Mouse (Mus musculus) lung, adult 2 months (tissue): ENCODE results near the gene Srarp. TPM values are rescaled to one million over a fixed set of nuclear protein-coding genes. Genes with fewer than 3 reads are reported as not detected.

Source experiments
- DNase-seq: peaks from one replicate; pipeline ENCODE4 v3.0.0; 2022
- H3K4me1 ChIP-seq: fragments of 200-500 bp; 2 replicates; pipeline ENCODE4 v1.6.1; 2011; ENCODE audit warnings: low read length; ENCODE audit not compliant: control insufficient read depth, insufficient read depth
- H3K4me3 ChIP-seq: fragments of 200-500 bp; replicated peaks from 2 replicates; pipeline ENCODE3; 2011; ENCODE audit warnings: low read depth, mild to moderate bottlenecking, control low read depth, low read length; ENCODE audit errors: extremely low read depth
- CTCF ChIP-seq: fragments of 200-500 bp; IDR thresholded peaks from 2 replicates; pipeline ENCODE4 v1.5.1; 2011; ENCODE audit warnings: mild to moderate bottlenecking, low read length, control low read depth; ENCODE audit not compliant: insufficient read depth
- POLR2A ChIP-seq: fragments of 200-500 bp; IDR thresholded peaks from 2 replicates; pipeline ENCODE4 v1.6.1; 2011; ENCODE audit warnings: low read depth, mild to moderate bottlenecking, control low read depth, low read length, borderline replicate concordance; ENCODE audit errors: extremely low read depth
- whole genome bisulfite sequencing: fragments of 180-500 bp; shearing (Covaris S2); methylation state at CpG from one replicate; pipeline ENCODE4 v1.1.7; 2018; 5-methylcytosine and 5-hydroxymethylcytosine counted together
- polyA plus RNA-seq: library from polyadenylated mRNA; depleted of rRNA; stranded (reverse); fragments of >200 nt; gene quantifications from 2 replicates; pipeline ENCODE4 v1.2.3, GENCODE M21; 2012

The Srarp gene
- polyA plus RNA-seq, 1 experiment = 0.18 TPM

DNA sequence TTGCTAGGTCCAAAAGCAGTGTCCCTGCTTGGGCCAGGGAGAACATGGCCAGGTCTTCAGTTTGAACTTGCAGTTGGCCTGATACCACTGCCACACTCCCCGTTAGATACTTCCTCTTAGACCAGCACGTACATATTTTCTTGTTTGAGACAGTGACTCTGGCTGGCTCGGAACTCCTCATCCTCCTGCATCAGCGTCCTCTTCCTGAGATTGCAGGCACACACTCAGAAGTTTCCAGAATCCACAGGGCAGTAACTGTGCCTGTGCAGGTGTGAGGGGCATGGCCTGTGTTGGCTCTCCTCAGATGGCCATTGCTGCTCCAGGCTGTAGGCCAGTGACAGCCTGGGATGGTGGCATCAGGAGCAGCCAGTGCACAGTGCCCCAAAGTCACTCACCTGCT is 24.6 kb upstream of the Srarp start:
- TF ChIP-seq POLR2A = no peak
- no peak for TF ChIP-seq CTCF
- no peak for DNase-seq
- no peak overlapping the region for H3K4me3 ChIP-seq
- WGBS = 83% methylated on average over 4 of the region's 4 CpGs
- H3K4me1 ChIP-seq = no peaks in the 10 kb centered on the region

DNA sequence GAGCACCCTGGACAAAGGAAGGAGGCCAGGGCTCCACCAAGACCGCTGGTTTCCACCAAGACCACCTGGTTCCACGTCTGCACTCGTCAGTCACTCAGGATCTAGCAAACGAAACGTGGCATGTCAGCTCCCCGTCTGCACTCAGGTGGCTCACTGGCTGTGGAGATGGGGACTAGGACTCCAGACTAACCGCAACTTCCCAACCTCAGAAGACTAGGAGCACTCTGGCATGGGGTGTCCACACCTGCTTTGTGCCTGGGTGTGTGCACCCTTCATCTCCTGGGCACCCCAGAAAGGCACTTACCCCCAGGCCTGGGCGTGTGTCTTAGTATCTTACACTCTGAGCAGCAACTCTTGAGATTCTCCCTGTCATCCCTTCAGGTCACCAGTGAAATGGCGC is 23.9 kb upstream of the Srarp start:
- TF ChIP-seq CTCF (no peak), POLR2A (no peak)
- H3K4me3 ChIP-seq = no peak overlapping the region
- no peak for DNase-seq
- WGBS = 87% methylated on average over 9 of the region's 9 CpGs
- no peaks in the 10 kb centered on the region for H3K4me1 ChIP-seq

DNA sequence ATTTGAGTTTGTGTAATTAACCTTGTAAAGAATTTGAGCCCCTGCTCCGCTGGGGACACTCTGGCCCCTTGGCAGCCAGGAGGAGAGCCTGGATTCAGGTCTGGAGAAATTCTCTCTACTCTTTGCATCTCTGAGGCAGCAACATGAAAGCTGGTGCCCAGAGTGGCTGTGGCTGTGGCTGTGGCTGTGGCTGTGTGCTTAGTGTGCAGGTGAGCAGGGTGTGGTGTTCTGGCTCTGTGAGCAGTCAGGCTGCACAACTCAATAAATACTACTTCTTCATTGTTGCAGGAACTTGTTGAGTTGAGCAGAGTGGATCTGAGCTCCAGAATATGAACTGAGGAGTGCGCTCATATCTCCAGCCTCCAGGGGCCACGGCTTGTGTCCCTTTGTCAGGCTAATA is 23.0 kb upstream of the Srarp start:
- no peak for TF ChIP-seq CTCF
- TF ChIP-seq POLR2A = no peak
- no peaks in the 10 kb centered on the region for H3K4me1 ChIP-seq
- H3K4me3 ChIP-seq = no peak overlapping the region
- WGBS = 70% methylated on average over 3 of the region's 3 CpGs
- no peak for DNase-seq

DNA sequence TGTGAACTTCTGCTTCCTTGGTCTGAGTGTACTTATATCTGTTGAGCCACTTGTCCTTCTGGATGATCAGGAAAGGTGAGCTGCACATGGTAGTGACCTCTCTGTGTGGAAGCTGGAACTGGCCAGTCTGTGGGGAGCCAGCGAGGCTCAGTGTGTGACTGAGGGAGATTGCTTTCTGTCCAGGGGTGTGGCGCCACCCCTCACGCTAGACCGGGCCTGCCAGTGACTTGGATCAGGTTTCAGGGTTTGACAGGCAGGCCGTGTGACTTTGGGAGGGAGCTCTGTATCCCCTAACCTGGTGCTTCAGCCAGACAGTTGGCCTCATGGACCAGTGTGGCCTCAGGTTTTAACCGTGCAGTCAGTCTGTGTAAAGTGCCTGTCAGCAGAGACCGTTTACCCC is 22.3 kb upstream of the Srarp start:
- H3K4me3 ChIP-seq = no peak overlapping the region
- TF ChIP-seq POLR2A = no peak
- no peak for TF ChIP-seq CTCF
- DNase-seq = no peak
- WGBS = 34% methylated on average over 7 of the region's 7 CpGs
- no peaks in the 10 kb centered on the region for H3K4me1 ChIP-seq

DNA sequence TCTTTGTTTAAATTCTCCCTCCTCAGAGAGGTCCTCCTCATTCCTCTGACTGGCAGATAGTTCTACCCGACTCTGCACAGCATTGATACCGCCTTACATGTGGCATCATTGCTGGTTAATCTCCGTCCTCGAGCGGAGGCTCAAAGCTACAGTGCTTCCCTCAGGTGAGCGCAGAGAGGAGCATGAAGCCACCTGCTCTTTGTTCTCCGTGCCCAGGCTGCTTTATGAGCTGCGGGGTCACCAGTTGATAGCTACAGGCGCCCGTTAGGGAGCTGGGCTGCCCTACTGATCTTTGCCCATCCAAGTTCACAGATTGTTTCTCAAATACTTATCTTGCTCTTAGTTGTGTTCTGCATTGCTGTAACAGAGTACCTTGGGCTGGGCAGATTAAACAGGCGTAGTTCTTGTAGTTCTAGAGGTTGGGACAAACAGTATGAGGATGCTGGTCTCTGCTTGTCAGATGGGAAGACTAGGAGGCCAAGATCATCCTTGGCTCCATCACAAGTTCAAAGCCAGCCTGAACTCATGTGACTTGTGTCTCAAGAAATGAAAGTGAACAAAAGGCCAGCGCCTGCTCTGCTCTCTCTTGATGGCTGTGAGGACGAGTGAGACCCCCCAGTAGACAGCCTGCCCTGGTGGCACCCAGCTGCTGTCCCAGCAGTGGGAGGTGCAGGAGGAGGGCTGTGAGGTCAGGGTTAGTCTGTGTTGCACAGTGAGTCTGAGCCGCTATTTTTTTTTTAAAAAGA is 20.5 kb upstream of the Srarp start:
- WGBS = 92% methylated on average over 14 of the region's 14 CpGs
- H3K4me1 ChIP-seq = no peaks in the 10 kb centered on the region
- TF ChIP-seq POLR2A = no peak
- no peak for TF ChIP-seq CTCF
- DNase-seq = no peak
- no peak overlapping the region for H3K4me3 ChIP-seq

DNA sequence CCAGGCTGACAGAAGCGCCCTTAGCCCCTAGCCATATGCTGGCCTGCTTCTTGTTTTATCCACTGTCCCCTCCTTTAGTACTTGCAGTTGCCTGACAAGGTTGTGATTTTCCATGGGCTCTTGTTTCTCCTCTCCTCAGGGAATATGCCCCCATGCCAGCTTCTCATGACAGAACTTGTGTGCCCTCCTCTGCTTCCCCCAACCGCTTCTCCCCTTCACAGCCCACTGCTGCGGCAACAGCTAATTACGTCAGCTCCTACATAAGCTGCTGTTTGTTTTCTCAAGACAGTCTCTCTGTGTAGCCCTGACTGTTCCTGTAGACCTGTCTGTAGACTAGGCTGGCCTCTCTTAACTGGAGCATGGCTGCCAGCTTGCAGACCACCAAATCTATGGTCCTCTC is 19.6 kb upstream of the Srarp start:
- WGBS = 86% methylated on average over 4 of the region's 4 CpGs
- Histone ChIP-seq H3K4me3 (no peak overlapping the region), H3K4me1 (no peaks in the 10 kb centered on the region)
- TF ChIP-seq CTCF (no peak), POLR2A (no peak)
- DNase-seq = no peak

DNA sequence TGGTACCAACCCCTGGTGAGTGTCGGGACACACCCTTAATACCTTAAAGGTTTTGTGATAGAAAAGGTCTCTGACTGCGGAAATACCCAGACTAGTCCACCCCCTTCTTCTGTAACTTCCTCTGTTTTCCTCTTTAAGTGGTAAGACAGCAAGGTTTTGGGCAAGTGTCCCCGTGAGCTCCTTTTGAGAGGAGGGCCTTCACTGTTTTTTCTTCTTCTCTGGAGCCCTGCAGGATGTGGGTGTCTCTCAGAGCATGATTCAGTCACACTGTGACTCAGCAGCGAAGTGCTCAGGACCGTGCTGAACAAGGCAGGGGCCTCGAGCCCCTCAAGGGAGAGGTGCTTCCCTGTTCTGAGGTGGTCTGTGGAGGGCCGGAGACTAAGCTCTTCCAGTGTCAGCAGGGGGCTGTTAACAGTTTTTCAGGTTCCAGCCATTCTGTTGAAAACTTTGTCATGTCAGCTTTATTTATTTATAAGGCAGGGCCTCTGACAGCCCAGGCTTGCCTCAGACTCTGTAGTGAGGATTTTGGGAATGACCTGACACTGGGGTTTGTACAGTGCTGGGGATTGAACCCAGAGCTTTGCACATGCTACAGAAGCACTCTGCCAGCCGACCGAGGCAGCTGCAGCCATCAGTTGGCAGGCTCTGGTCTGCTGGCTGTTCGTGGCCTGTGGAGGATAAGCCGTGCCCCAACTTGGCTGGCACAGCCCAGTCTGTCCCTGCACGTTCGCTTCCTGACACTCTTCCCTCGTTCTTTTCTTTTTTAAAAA is 18.9 kb upstream of the Srarp start:
- H3K4me1 ChIP-seq = no peaks in the 10 kb centered on the region
- TF ChIP-seq CTCF (no peak), POLR2A (no peak)
- WGBS = 56% methylated on average over 14 of the region's 14 CpGs
- DNase-seq = no peak
- H3K4me3 ChIP-seq = no peak overlapping the region

DNA sequence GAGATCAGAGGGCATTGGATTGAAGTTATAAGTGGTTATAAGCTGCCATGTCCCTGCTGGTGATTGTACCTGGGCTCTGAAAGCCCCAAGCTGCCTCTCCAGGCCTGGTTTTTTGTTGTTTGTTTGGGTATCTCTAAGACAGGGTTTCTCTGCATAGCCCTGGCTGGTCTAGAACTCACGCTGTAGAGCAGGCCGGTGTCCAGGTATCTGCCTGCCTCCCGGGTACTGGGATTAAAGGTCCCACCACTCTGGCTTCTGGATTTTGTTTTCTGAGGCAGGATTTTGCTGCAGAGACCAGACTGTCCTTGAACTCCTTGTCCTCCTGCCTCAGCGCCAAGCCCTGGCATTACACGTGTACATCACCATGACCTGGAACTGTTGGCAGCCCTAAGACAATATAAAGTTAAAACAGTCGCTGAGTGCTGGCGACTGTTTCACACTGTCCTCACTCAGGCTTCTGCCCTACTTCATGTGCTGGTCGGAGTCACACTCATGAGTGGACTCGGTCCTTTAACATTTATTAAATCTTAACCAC is 16.1 kb upstream of the Srarp start:
- no peak for DNase-seq
- no peak overlapping the region for H3K4me3 ChIP-seq
- H3K4me1 ChIP-seq = no peaks in the 10 kb centered on the region
- TF ChIP-seq POLR2A (no peak), CTCF (no peak)
- WGBS = 83% methylated on average over 9 of the region's 9 CpGs

DNA sequence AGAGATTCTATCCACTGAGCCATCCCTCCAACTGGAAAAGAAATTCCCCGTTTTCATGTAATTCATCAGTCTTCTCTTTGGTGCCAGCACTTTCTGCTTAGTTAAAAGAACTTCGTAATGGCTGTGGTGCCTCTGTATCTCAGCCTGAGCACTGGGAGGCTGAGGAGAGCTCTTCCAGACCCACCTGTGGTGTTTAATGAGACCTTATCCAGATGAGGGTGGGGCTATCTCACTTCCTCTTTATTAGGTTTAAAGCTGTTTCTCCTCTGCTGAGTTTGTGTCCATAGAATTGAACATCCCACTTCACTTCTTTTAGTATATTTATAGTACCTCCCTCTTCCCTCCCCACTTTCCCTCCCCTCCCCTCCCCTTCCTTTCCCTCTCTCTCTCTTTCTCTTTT is 15.3 kb upstream of the Srarp start:
- Histone ChIP-seq H3K4me1 (no peaks in the 10 kb centered on the region), H3K4me3 (no peak overlapping the region)
- WGBS = 69% methylated on average over 2 of the region's 2 CpGs
- DNase-seq = no peak
- TF ChIP-seq CTCF = no peak
- no peak for TF ChIP-seq POLR2A

DNA sequence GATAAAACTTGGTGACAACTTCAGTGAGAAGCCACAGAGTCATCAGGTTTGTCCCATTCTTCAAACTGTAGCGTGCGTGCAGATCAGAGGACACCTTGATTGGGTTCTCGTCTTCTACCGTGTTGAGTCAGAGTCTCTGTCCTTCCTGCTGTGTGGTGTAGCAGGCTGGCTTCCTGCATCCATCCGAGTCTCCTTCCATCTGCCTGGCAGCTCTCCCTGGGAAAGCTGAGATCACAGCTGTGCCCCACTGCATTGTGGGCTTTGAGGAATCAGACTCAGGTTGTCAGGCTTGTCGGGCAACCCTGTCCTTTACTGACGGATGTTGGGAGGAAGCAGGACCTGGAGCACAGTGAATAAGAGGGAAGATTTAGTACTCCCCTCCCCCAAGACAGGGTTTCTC is 10.3 kb upstream of the Srarp start:
- TF ChIP-seq CTCF = no peak
- TF ChIP-seq POLR2A = no peak
- WGBS = 58% methylated on average over 7 of the region's 7 CpGs
- H3K4me3 ChIP-seq = no peak overlapping the region
- no peak for DNase-seq
- peaks cover 9% of the 10 kb centered on the region for H3K4me1 ChIP-seq
